Mouse (Mus musculus) midbrain, embryonic 11.5 days (tissue): Measurements from ENCODE around the gene Vapa. TPM values are rescaled to one million over a fixed set of nuclear protein-coding genes. Genes with fewer than 3 reads are reported as not detected.

Source experiments
- ATAC-seq: fragments of 200-750 bp; cut with Nextera tagmentation; 2 replicates; pipeline ENCODE4 v1.8.0; 2017; ENCODE audit warnings: moderate TSS enrichment, moderate library complexity; ENCODE audit not compliant: low FRiP score
- DNase-seq: peaks from one replicate; pipeline ENCODE4 v3.0.0; 2015; ENCODE audit warnings: low spot score; ENCODE audit errors: missing footprints
- H3K27ac ChIP-seq: fragments of 300-500 bp; sonication (generic); 2 replicates; pipeline ENCODE4 v1.5.1; 2014; ENCODE audit warnings: low read depth, low read length
- H3K27me3 ChIP-seq: fragments of 300-500 bp; sonication (generic); 2 replicates; pipeline ENCODE4 v1.6.1; 2014; ENCODE audit warnings: mild to moderate bottlenecking, low read length, moderate library complexity, mixed read lengths; ENCODE audit not compliant: control insufficient read depth, insufficient read depth
- H3K36me3 ChIP-seq: fragments of 300-500 bp; sonication (generic); 2 replicates; pipeline ENCODE4 v1.6.1; 2014; ENCODE audit warnings: mild to moderate bottlenecking, low read length, moderate library complexity, mixed read lengths; ENCODE audit not compliant: control insufficient read depth, insufficient read depth
- H3K4me1 ChIP-seq: fragments of 300-500 bp; sonication (generic); 2 replicates; pipeline ENCODE4 v1.6.1; 2014; ENCODE audit warnings: low read length; ENCODE audit not compliant: control insufficient read depth, insufficient read depth
- H3K4me2 ChIP-seq: fragments of 300-500 bp; sonication (generic); 2 replicates; pipeline ENCODE4 v1.6.1; 2014; ENCODE audit warnings: mild to moderate bottlenecking, moderate library complexity
- H3K4me3 ChIP-seq: fragments of 300-500 bp; sonication (generic); 2 replicates; pipeline ENCODE4 v1.5.1; 2014; ENCODE audit warnings: low read depth, low read length
- H3K9ac ChIP-seq: fragments of 300-500 bp; sonication (generic); 2 replicates; pipeline ENCODE4 v1.6.1; 2014; ENCODE audit warnings: low read length
- H3K9me3 ChIP-seq: fragments of 300-500 bp; sonication (generic); 2 replicates; pipeline ENCODE4 v1.6.1; 2016; ENCODE audit warnings: low read length; ENCODE audit not compliant: control insufficient read depth
- WGBS: fragments of 180-500 bp; shearing (Covaris S2); extraction: QIAGEN DNeasy Blood & Tissue Kit; methylation state at CpG from one replicate; pipeline ENCODE4 v1.1.7; 2014; 5-methylcytosine and 5-hydroxymethylcytosine counted together
- polyA plus RNA-seq: library from polyadenylated mRNA; unstranded; fragments of >200 nt; fragmentation: Nextera tagmentation; extraction: Ambion mirVana; gene quantifications from 2 replicates; pipeline ENCODE4 v1.2.1, GENCODE M21; 2014

Vapa gene
- polyA plus RNA-seq, 1 experiment from 2014 or later: 242 TPM

DNA sequence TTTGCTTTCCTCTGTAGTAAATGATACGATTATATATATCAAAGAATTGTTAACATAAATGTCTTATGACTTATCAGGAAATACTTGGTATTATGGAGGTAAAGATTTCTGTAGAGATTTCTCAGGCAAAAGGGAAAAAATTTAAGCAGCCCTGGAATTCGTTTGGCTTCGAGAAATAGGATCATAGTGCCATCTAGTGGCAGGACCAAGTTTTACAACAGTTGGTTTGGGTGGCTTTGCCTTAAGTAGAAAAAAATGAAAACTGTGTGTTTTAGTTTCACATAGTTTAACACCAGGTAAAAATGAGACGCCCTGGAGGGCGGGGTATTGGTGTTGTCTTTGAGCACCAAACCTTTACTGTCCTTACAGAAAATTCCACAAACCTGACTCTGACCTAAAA is 50.6 kb downstream of the Vapa start:
- H3K27ac ChIP-seq: no peak overlapping the region
- no peak overlapping the region for H3K4me2 ChIP-seq
- H3K4me3 ChIP-seq: no peak overlapping the region
- DNase-seq: peak; percentile 99
- no peaks in the 10 kb centered on the region for H3K4me1 ChIP-seq
- no peak for ATAC-seq
- H3K27me3 ChIP-seq: no peaks in the 10 kb centered on the region
- no peaks in the 10 kb centered on the region for H3K9me3 ChIP-seq
- no peak overlapping the region for H3K9ac ChIP-seq
- WGBS: 6% methylated on average over 5 of the region's 5 CpGs
- H3K36me3 ChIP-seq: no peaks in the 10 kb centered on the region

DNA sequence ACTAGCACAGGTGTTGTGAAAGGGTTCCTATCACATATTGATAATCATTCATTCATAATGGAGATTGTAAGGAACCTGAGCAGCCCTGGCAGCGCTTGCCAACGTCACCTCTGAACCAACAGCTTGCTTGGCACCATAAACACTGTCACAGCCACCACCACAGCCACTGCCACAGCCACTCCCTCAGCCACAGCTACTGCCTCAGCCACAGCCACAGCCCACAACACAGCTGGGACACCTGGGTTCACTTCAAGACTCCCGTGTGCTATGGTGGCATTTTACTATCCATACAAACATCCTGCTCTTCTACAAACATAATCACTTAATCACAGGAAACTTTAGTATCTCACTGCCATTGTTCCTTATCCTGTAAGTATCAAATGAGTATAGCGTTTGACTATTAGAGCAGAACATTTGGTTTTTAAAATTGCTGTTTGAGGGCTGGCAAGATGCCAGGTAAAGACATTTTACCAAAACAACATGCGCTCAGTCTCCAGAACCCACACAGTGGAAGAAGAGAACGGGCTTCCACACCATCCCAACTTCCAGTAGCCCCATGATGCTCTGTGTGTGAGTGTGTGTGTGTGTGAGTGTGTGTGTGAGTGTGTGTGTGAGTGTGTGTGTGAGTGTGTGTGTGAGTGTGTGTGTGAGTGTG is 51.9 kb downstream of the Vapa start:
- no peaks in the 10 kb centered on the region for H3K36me3 ChIP-seq

GRCm38 (mm10) chr17:65559273-65559672 is 54.1 kb downstream of the Vapa start:
- no peak overlapping the region for H3K4me3 ChIP-seq
- no peak overlapping the region for H3K4me2 ChIP-seq
- ATAC-seq: peak; percentile 43; the same call in 1 of the 2 replicates
- H3K27ac ChIP-seq: no peak overlapping the region
- DNase-seq: peak; percentile 56
- H3K9ac ChIP-seq: no peak overlapping the region
- no peaks in the 10 kb centered on the region for H3K4me1 ChIP-seq
- no peaks in the 10 kb centered on the region for H3K9me3 ChIP-seq
- no peaks in the 10 kb centered on the region for H3K27me3 ChIP-seq
- no peaks in the 10 kb centered on the region for H3K36me3 ChIP-seq
- 51% methylated on average over 5 of the region's 5 CpGs for WGBS

More for the DNA sequence above, 51.9 kb downstream of the Vapa start:
- Histone ChIP-seq H3K27me3 (no peaks in the 10 kb centered on the region), H3K4me3 (no peak overlapping the region), H3K27ac (no peak overlapping the region), H3K9me3 (no peaks in the 10 kb centered on the region), H3K4me2 (no peak overlapping the region), H3K4me1 (no peaks in the 10 kb centered on the region), H3K9ac (no peak overlapping the region)
- ATAC-seq: no peak
- no peak for DNase-seq
- WGBS: 89% methylated on average over 6 of the region's 6 CpGs

DNA sequence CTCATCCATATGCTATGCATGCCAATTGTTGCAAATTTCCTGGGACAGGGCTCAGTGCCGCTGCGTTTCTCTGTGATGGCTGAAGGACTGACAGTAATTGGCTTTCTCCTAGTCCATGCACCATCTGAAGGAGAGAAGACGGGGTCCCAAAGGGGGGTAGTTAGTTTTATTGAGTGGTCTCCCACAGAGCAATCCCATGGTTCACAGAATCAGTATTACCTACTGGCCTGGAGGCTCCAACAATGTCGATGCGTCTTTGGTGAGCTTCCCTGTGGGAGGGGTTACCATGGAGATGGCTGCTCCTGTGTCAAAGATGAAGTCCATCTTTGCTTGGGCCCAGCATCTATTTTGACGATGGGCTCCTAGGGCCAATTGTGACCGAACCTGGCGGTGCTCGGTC is 54.6 kb downstream of the Vapa start:
- DNase-seq (peak; percentile 74), ATAC-seq (peak; percentile 34; the same call in 1 of the 2 replicates)
- no peak overlapping the region for H3K4me3 ChIP-seq
- 57% methylated on average over 9 of the region's 9 CpGs for WGBS
- no peak overlapping the region for H3K27ac ChIP-seq
- no peaks in the 10 kb centered on the region for H3K4me1 ChIP-seq
- H3K36me3 ChIP-seq: no peaks in the 10 kb centered on the region
- no peaks in the 10 kb centered on the region for H3K9me3 ChIP-seq
- H3K4me2 ChIP-seq: peak overlapping the region; percentile 20; the same call in 1 of the 2 replicates
- no peaks in the 10 kb centered on the region for H3K27me3 ChIP-seq
- no peak overlapping the region for H3K9ac ChIP-seq

DNA sequence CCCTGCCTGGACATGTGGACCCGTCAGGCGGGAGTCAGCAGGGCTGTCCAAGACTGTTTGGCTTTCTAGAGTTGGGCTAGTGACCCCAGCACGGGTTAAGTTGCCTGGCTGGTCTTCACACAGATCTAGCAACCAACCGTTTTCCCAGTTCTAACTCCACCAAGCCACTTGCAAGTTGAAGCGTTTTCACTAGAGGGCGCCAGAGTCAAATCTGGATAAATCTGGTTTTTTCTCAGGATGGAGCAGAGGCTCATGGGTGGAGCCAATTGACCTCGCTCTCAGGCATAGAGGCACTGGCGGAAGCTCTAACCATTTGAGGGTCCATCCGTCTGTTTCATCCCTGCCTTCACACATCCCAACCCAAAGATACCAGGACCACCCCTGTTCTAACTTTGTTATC is 55.1 kb downstream of the Vapa start:
- no peak overlapping the region for H3K4me3 ChIP-seq
- H3K36me3 ChIP-seq: no peaks in the 10 kb centered on the region
- H3K4me1 ChIP-seq: no peaks in the 10 kb centered on the region
- WGBS: 37% methylated on average over 9 of the region's 9 CpGs
- peak; percentile 68 for ATAC-seq
- no peaks in the 10 kb centered on the region for H3K9me3 ChIP-seq
- H3K27me3 ChIP-seq: no peaks in the 10 kb centered on the region
- H3K9ac ChIP-seq: no peak overlapping the region
- peak overlapping the region; percentile 20; the same call in 1 of the 2 replicates for H3K4me2 ChIP-seq
- no peak overlapping the region for H3K27ac ChIP-seq
- peak; percentile 95 for DNase-seq

- Histone ChIP-seq H3K36me3 (no peaks in the 10 kb centered on the region), H3K27ac (no peak overlapping the region), H3K4me1 (no peaks in the 10 kb centered on the region), H3K9ac (no peak overlapping the region), H3K9me3 (no peaks in the 10 kb centered on the region), H3K27me3 (no peaks in the 10 kb centered on the region), H3K4me3 (no peak overlapping the region), H3K4me2 (no peak overlapping the region)
- 82% methylated on average over 6 of the region's 6 CpGs for WGBS
- no peak for ATAC-seq
- peak; percentile 31 for DNase-seq
Measured at GRCm38 (mm10) chr17:65557212-65557611, 56.1 kb downstream of the Vapa start.

DNA sequence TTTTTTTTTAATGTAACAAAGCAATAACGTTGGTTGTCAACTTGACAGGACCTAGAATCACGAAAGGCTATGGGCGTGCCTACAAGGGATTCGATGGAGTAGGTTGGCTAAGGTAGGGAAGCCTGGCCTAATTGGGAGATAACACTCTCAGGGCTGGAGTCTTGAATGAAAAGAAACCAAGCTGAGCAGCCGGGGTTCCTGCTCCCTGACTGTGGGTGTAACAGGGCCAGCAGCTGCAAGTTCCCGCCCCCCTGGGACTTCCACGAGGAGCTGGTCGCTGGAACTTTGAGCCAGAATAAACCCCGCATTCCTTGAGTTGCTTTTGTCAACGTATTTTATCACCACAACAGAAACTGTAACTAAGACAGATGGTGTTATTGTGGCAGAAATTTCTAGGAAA is 56.6 kb downstream of the Vapa start:
- H3K4me2 ChIP-seq: no peak overlapping the region

GRCm38 (mm10) chr17:65552426-65552997 is 60.8 kb downstream of the Vapa start:
- 89% methylated on average over 12 of the region's 12 CpGs for WGBS
- H3K9me3 ChIP-seq: no peaks in the 10 kb centered on the region
- DNase-seq: peak; percentile 54
- H3K4me3 ChIP-seq: no peak overlapping the region
- no peaks in the 10 kb centered on the region for H3K36me3 ChIP-seq
- H3K4me2 ChIP-seq: no peak overlapping the region
- no peaks in the 10 kb centered on the region for H3K27me3 ChIP-seq
- H3K9ac ChIP-seq: no peak overlapping the region
- no peak for ATAC-seq
- no peaks in the 10 kb centered on the region for H3K4me1 ChIP-seq
- no peak overlapping the region for H3K27ac ChIP-seq

More for the DNA sequence above, 56.6 kb downstream of the Vapa start:
- peak; percentile 47 for DNase-seq
- ATAC-seq: no peak
- Histone ChIP-seq H3K9me3 (no peaks in the 10 kb centered on the region), H3K36me3 (no peaks in the 10 kb centered on the region), H3K9ac (no peak overlapping the region), H3K27ac (no peak overlapping the region), H3K27me3 (no peaks in the 10 kb centered on the region), H3K4me3 (no peak overlapping the region), H3K4me1 (no peaks in the 10 kb centered on the region)
- 67% methylated on average over 10 of the region's 10 CpGs for WGBS

GRCm38 (mm10) chr17:65550357-65550756 is 63.0 kb downstream of the Vapa start:
- ATAC-seq: no peak
- Histone ChIP-seq H3K4me3 (no peak overlapping the region), H3K9me3 (no peaks in the 10 kb centered on the region), H3K4me1 (no peaks in the 10 kb centered on the region), H3K27me3 (no peaks in the 10 kb centered on the region), H3K27ac (no peak overlapping the region), H3K9ac (no peak overlapping the region), H3K4me2 (no peak overlapping the region), H3K36me3 (no peaks in the 10 kb centered on the region)
- 86% methylated on average over 4 of the region's 4 CpGs for WGBS
- DNase-seq: peak; percentile 69
